Mouse (Mus musculus): ENCODE measurements around the gene Grip2. TPM values are rescaled to one million over a fixed set of nuclear protein-coding genes. Genes with fewer than 3 reads are reported as not detected.

Grip2 gene
- polyA plus RNA-seq, 1 experiment: not detected

GRCm38 (mm10) chr6:91798496-91798895 lies 28.6 kb downstream of the Grip2 start:
- Histone ChIP-seq H3K9me3 (no peaks in the 10 kb centered on the region), H3K36me3 (replicated peaks; ENCODE audit: low read length) (no peaks in the 10 kb centered on the region), H3K27me3 (replicated peaks) (peaks cover 97% of the 10 kb centered on the region), H3K4me1 (peaks cover 18% of the 10 kb centered on the region), H3K4me3 (replicated peaks) (no peak overlapping the region)
- TF ChIP-seq FLI1 (IDR thresholded peaks at IDR 0.05; ENCODE audit: low read length) (no peak), GATA1 (IDR thresholded peaks at IDR 0.05; ENCODE audit: borderline replicate concordance, low read length) (no peak)

DNA sequence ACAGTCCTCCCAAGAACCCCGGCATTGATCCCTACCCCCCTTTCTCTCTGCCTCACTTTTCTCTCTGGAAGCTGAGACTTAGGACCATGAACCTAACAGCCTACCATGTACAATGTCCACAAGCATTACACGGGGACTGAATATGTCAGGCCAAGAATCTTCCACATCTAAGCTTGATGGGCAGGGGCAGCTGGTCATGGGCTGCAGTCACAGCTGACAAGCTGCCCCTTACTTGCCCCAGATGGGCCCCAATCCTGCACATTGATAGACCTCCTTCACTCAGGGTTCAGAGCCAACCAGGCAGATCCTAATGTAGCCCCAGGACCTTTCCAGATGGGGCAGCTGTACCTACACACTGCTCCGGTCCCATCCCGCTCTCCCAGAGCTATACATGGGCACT lies 30.3 kb downstream of the Grip2 start:
- Histone ChIP-seq H3K9me3 (no peaks in the 10 kb centered on the region), H3K36me3 (replicated peaks; ENCODE audit: low read length) (no peaks in the 10 kb centered on the region), H3K27me3 (replicated peaks) (peaks cover 93% of the 10 kb centered on the region), H3K4me1 (peaks cover 29% of the 10 kb centered on the region), H3K4me3 (replicated peaks) (no peak overlapping the region)
- TF ChIP-seq FLI1 (IDR thresholded peaks at IDR 0.05; ENCODE audit: low read length) (no peak), GATA1 (IDR thresholded peaks at IDR 0.05; ENCODE audit: borderline replicate concordance, low read length) (no peak)

DNA sequence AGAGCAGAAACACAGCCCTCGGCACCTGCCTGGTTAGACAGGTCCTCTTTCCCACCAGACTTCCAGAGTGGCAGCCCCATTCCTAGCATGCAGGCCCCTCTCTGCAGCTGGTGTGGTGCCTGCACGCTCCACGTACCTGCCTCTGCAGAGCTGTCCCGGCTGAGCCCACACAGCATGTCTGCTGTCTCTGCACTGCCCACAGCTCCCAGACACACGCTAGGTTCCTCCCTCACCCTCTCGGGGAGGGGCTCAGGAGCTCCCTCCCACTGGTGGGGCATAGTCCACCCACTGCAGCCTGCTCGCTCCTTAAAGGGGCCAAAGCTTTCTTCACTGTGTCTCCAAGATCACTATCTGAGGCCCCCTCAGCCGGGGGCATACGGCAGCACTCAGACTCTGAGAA lies 31.0 kb downstream of the Grip2 start:
- TF ChIP-seq FLI1 (IDR thresholded peaks at IDR 0.05; ENCODE audit: low read length) (no peak), GATA1 (IDR thresholded peaks at IDR 0.05; ENCODE audit: borderline replicate concordance, low read length) (no peak)
- Histone ChIP-seq H3K27me3 (replicated peaks) (peaks cover 93% of the 10 kb centered on the region), H3K4me1 (peaks cover 29% of the 10 kb centered on the region), H3K36me3 (replicated peaks; ENCODE audit: low read length) (no peaks in the 10 kb centered on the region), H3K9me3 (no peaks in the 10 kb centered on the region), H3K4me3 (replicated peaks) (no peak overlapping the region)

GRCm38 (mm10) chr6:91795640-91796039 lies 31.4 kb downstream of the Grip2 start:
- H3K9me3 ChIP-seq: no peaks in the 10 kb centered on the region
- no peak for TF ChIP-seq FLI1 (IDR thresholded peaks at IDR 0.05; ENCODE audit: low read length)
- TF ChIP-seq GATA1 (IDR thresholded peaks at IDR 0.05; ENCODE audit: borderline replicate concordance, low read length): no peak
- peaks cover 29% of the 10 kb centered on the region for H3K4me1 ChIP-seq
- H3K36me3 ChIP-seq (replicated peaks; ENCODE audit: low read length): no peaks in the 10 kb centered on the region
- no peak overlapping the region for H3K4me3 ChIP-seq (replicated peaks)
- H3K27me3 ChIP-seq (replicated peaks): peaks cover 93% of the 10 kb centered on the region

- TF ChIP-seq GATA1 (IDR thresholded peaks at IDR 0.05; ENCODE audit: borderline replicate concordance, low read length) (no peak), FLI1 (IDR thresholded peaks at IDR 0.05; ENCODE audit: low read length) (no peak)
- peaks cover 80% of the 10 kb centered on the region for H3K27me3 ChIP-seq (replicated peaks)
- no peak overlapping the region for H3K4me3 ChIP-seq (replicated peaks)
- no peaks in the 10 kb centered on the region for H3K36me3 ChIP-seq (replicated peaks; ENCODE audit: low read length)
- H3K9me3 ChIP-seq: no peaks in the 10 kb centered on the region
- H3K4me1 ChIP-seq: peaks cover 10% of the 10 kb centered on the region
These were observed 38.7 kb downstream of the Grip2 start for GRCm38 (mm10) chr6:91788311-91788798.

- Histone ChIP-seq H3K9me3 (no peaks in the 10 kb centered on the region), H3K36me3 (replicated peaks; ENCODE audit: low read length) (no peaks in the 10 kb centered on the region), H3K4me3 (replicated peaks) (no peak overlapping the region), H3K27me3 (replicated peaks) (peaks cover 76% of the 10 kb centered on the region), H3K4me1 (no peaks in the 10 kb centered on the region)
- TF ChIP-seq GATA1 (IDR thresholded peaks at IDR 0.05; ENCODE audit: borderline replicate concordance, low read length): no peak
- TF ChIP-seq FLI1 (IDR thresholded peaks at IDR 0.05; ENCODE audit: low read length): no peak
These were observed 42.0 kb downstream of the Grip2 start for GRCm38 (mm10) chr6:91785018-91785417.

DNA sequence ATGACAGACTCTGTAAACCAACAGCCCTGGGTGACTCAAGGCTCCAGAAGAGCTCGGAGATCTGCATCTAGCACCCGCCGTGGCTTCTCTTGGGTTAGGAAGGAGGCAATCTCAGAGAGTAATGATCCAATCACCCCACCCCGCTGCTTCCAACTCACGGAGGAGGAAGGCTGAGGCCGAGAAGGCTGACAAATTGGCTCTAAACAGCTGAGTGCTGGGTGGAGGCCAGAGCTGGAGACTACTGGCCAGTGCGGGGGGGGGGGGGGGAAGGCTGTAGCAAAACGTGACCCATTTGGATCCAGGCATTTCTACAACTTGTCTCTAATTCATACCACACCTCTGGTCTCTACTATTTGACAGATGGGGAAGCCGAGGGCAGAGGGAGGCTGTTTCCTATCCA lies 47.8 kb downstream of the Grip2 start:
- H3K4me3 ChIP-seq (replicated peaks): no peak overlapping the region
- peaks cover 5% of the 10 kb centered on the region; the same call in 1 of the 2 replicates for H3K4me1 ChIP-seq
- H3K27me3 ChIP-seq (replicated peaks): peaks cover 71% of the 10 kb centered on the region
- no peaks in the 10 kb centered on the region for H3K36me3 ChIP-seq (replicated peaks; ENCODE audit: low read length)
- TF ChIP-seq FLI1 (IDR thresholded peaks at IDR 0.05; ENCODE audit: low read length) (no peak), GATA1 (IDR thresholded peaks at IDR 0.05; ENCODE audit: borderline replicate concordance, low read length) (no peak)
- no peaks in the 10 kb centered on the region for H3K9me3 ChIP-seq

DNA sequence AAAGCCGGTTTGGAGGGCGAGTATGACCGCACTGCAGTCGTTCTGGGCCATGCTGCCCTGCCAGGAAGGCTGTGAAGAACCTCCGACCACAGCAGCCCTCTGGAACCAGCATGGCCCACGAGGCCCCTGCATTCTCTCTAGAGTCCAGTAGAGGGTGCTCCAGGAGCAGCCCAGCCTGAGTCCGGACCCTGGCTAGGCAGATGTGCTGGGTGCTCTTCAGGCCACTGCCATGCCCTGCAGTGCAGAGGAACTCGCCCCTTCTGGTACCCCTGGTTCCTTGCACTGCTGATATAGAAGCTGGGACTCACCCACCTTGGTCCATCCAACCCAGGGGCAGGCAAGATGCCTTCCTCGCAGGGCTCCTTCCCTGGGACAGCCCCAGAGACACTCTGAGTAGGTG lies 50.5 kb downstream of the Grip2 start:
- Histone ChIP-seq H3K4me1 (peaks cover 5% of the 10 kb centered on the region; the same call in 1 of the 2 replicates), H3K9me3 (no peaks in the 10 kb centered on the region; the same call in 1 of the 2 replicates), H3K4me3 (replicated peaks) (no peak overlapping the region), H3K27me3 (replicated peaks) (peaks cover 66% of the 10 kb centered on the region), H3K36me3 (replicated peaks; ENCODE audit: low read length) (no peaks in the 10 kb centered on the region)
- TF ChIP-seq GATA1 (IDR thresholded peaks at IDR 0.05; ENCODE audit: borderline replicate concordance, low read length) (no peak), FLI1 (IDR thresholded peaks at IDR 0.05; ENCODE audit: low read length) (no peak)

GRCm38 (mm10) chr6:91773951-91774350 lies 53.1 kb downstream of the Grip2 start:
- no peak for TF ChIP-seq FLI1 (IDR thresholded peaks at IDR 0.05; ENCODE audit: low read length)
- TF ChIP-seq GATA1 (IDR thresholded peaks at IDR 0.05; ENCODE audit: borderline replicate concordance, low read length): no peak
- H3K4me3 ChIP-seq (replicated peaks): no peak overlapping the region

DNA sequence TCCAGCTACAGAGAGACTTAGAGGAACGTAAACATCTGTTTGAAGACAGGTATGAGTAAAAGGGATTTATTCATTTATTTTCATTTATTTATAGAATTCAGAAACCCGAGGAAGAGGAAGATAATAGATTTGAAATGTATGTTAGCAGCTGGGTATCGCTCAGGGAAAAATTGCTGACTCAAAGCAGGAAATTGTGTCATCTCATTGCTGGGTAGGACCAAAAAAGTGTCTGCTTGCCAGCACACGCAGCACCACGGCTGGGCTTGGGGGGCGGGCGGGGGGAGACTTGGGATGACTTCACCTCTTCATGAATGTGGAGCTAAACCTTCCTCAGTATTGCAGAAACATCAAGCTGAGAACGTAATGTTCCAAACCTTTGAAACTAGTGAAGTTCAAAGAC lies 59.5 kb downstream of the Grip2 start:
- Histone ChIP-seq H3K9me3 (peaks cover 4% of the 10 kb centered on the region), H3K36me3 (replicated peaks; ENCODE audit: low read length) (no peaks in the 10 kb centered on the region), H3K4me1 (peaks cover 24% of the 10 kb centered on the region), H3K27me3 (replicated peaks) (peaks cover 31% of the 10 kb centered on the region), H3K4me3 (replicated peaks) (no peak overlapping the region)
- no peak for TF ChIP-seq FLI1 (IDR thresholded peaks at IDR 0.05; ENCODE audit: low read length)
- TF ChIP-seq GATA1 (IDR thresholded peaks at IDR 0.05; ENCODE audit: borderline replicate concordance, low read length): no peak

More at GRCm38 (mm10) chr6:91773951-91774350, 53.1 kb downstream of the Grip2 start:
- H3K9me3 ChIP-seq: peaks cover 4% of the 10 kb centered on the region
- H3K27me3 ChIP-seq (replicated peaks): peaks cover 53% of the 10 kb centered on the region
- peaks cover 5% of the 10 kb centered on the region; the same call in 1 of the 2 replicates for H3K4me1 ChIP-seq
- H3K36me3 ChIP-seq (replicated peaks; ENCODE audit: low read length): no peaks in the 10 kb centered on the region
